Mouse (Mus musculus) MEL (cell line): ENCODE measurements at regions not wholly inside any gene's neighbourhood (a gene's known extent, or its start where the extent isn't known, plus 50 kb on each side); places are given as distances from the start of the nearest gene placed in this dataset.
A peak's percentile ranks its signal among the peaks of the same experiment; 100 is the strongest.

Experiments used
- DNase-seq: peaks from one replicate; pipeline ENCODE4 v3.0.0; 2011; ENCODE audit warnings: low read depth, low spot score
- H3K27ac ChIP-seq: 2 replicates; pipeline ENCODE4 v1.5.1; 2012; ENCODE audit warnings: low read depth, mild to moderate bottlenecking, control low read depth, low read length, moderate library complexity; ENCODE audit not compliant: control insufficient read depth
- H3K27me3 ChIP-seq, 2 experiments: fragments of 150-350 bp in 1 of 2; sonication (generic) in 1 of 2; 2 replicates each; pipeline ENCODE4 v1.6.1; 2012; ENCODE audit warnings: low read length in 2 of 2, mild to moderate bottlenecking in 2 of 2, improper control_type of control experiment in 1 of 2, moderate library complexity in 1 of 2; ENCODE audit not compliant: insufficient read depth in 2 of 2, control insufficient read depth in 1 of 2
- H3K36me3 ChIP-seq, 2 experiments: 2 replicates each; pipeline ENCODE4 v1.6.1; 2012 to 2014; ENCODE audit warnings: low read length in 2 of 2, improper control_type of control experiment in 1 of 2, inconsistent platforms in 1 of 2, mild to moderate bottlenecking in 1 of 2; ENCODE audit not compliant: insufficient read depth in 2 of 2, control insufficient read depth in 1 of 2
- H3K4me1 ChIP-seq, 2 experiments: fragments of 150-350 bp in 1 of 2; sonication (generic) in 1 of 2; 2 replicates each; pipeline ENCODE4 v1.6.1; 2012; ENCODE audit warnings: low read length in 2 of 2, improper control_type of control experiment in 1 of 2, mild to moderate bottlenecking in 1 of 2; ENCODE audit not compliant: insufficient read depth in 2 of 2, control insufficient read depth in 1 of 2
- H3K4me3 ChIP-seq, 2 experiments: fragments of 150-350 bp in 1 of 2; sonication (generic) in 1 of 2; 2 replicates each; pipeline ENCODE4 v1.5.1; 2012; ENCODE audit warnings: low read depth in 2 of 2, low read length in 2 of 2, mild to moderate bottlenecking in 2 of 2, moderate library complexity in 2 of 2, control low read depth in 1 of 2, improper control_type of control experiment in 1 of 2; ENCODE audit not compliant: control insufficient read depth in 1 of 2, insufficient read depth in 1 of 2
- H3K79me2 ChIP-seq: 2 replicates; pipeline ENCODE4 v1.6.1; 2012; ENCODE audit warnings: mild to moderate bottlenecking, low read length, moderate library complexity; ENCODE audit not compliant: control insufficient read depth, poor library complexity, insufficient read depth
- H3K9ac ChIP-seq: 2 replicates; pipeline ENCODE4 v1.6.1; 2012; ENCODE audit warnings: low read depth, mild to moderate bottlenecking, control low read depth, low read length, moderate library complexity; ENCODE audit not compliant: control insufficient read depth, poor library complexity, severe bottlenecking
- H3K9me3 ChIP-seq: fragments of 150-350 bp; sonication (generic); replicated peaks from 2 replicates; pipeline ENCODE4 v1.6.1; 2012; ENCODE audit warnings: mild to moderate bottlenecking, low read length, improper control_type of control experiment, moderate library complexity; ENCODE audit not compliant: insufficient read depth
- BHLHE40 ChIP-seq: IDR thresholded peaks from 2 replicates; pipeline ENCODE4 v1.6.1; 2012; ENCODE audit warnings: low read depth, mild to moderate bottlenecking, inconsistent platforms, low read length, improper control_type of control experiment, borderline replicate concordance
- CHD1 ChIP-seq: IDR thresholded peaks from 2 replicates; pipeline ENCODE4 v1.6.1; 2012; ENCODE audit warnings: low read depth, mild to moderate bottlenecking, inconsistent platforms, low read length, improper control_type of control experiment
- CHD2 ChIP-seq: IDR thresholded peaks from 2 replicates; pipeline ENCODE4 v1.6.1; 2011; ENCODE audit warnings: low read length, improper control_type of control experiment
- CTCF ChIP-seq, 3 experiments: IDR thresholded peaks in 2 of 3; conservative IDR thresholded peaks in 1 of 3; 2 replicates each; pipeline ENCODE4 v1.5.1; 2011 to 2012; ENCODE audit warnings: low read length in 3 of 3, low read depth in 2 of 3, mild to moderate bottlenecking in 2 of 3, improper control_type of control experiment in 1 of 3, inconsistent platforms in 1 of 3, mixed read lengths in 1 of 3, moderate library complexity in 1 of 3; ENCODE audit not compliant: control insufficient read depth in 1 of 3, insufficient read depth in 1 of 3, poor library complexity in 1 of 3, severe bottlenecking in 1 of 3
- E2F4 ChIP-seq: IDR thresholded peaks from 2 replicates; pipeline ENCODE4 v1.6.1; 2011; ENCODE audit warnings: low read depth, low read length, improper control_type of control experiment, borderline replicate concordance
- EP300 ChIP-seq, 2 experiments: IDR thresholded peaks; 2 replicates each; pipeline ENCODE4 v1.6.1; 2011; ENCODE audit warnings: improper control_type of control experiment in 2 of 2, low read length in 2 of 2, low read depth in 1 of 2, mild to moderate bottlenecking in 1 of 2
- ETS1 ChIP-seq: IDR thresholded peaks from 2 replicates; pipeline ENCODE4 v1.6.1; 2012; ENCODE audit warnings: low read depth, mild to moderate bottlenecking, inconsistent platforms, low read length, improper control_type of control experiment, moderate library complexity
- GATA1 ChIP-seq: IDR thresholded peaks from 2 replicates; pipeline ENCODE4 v1.6.1; 2011; ENCODE audit warnings: low read depth, low read length, improper control_type of control experiment
- HCFC1 ChIP-seq: IDR thresholded peaks from 2 replicates; pipeline ENCODE4 v1.6.1; 2012; ENCODE audit warnings: low read depth, mild to moderate bottlenecking, inconsistent platforms, low read length, improper control_type of control experiment, moderate library complexity
- JUND ChIP-seq: IDR thresholded peaks from 2 replicates; pipeline ENCODE4 v1.6.1; 2011; ENCODE audit warnings: low read depth, mild to moderate bottlenecking, improper control_type of control experiment, low read length
- KAT2A ChIP-seq: conservative IDR thresholded peaks from 2 replicates; pipeline ENCODE4 v1.6.1; 2012; ENCODE audit warnings: low read depth, low read length, improper control_type of control experiment, inconsistent platforms
- MAFK ChIP-seq: IDR thresholded peaks from 2 replicates; pipeline ENCODE4 v1.6.1; 2011; ENCODE audit warnings: low read depth, mild to moderate bottlenecking, low read length, improper control_type of control experiment, borderline replicate concordance
- MAX ChIP-seq: IDR thresholded peaks from 2 replicates; pipeline ENCODE4 v1.6.1; 2011; ENCODE audit warnings: low read length, improper control_type of control experiment
- MAZ ChIP-seq: IDR thresholded peaks from 2 replicates; pipeline ENCODE4 v1.6.1; 2012; ENCODE audit warnings: low read depth, mild to moderate bottlenecking, inconsistent platforms, low read length, improper control_type of control experiment
- MEF2A ChIP-seq: IDR thresholded peaks from 2 replicates; pipeline ENCODE4 v1.6.1; 2014; ENCODE audit warnings: low read depth, mild to moderate bottlenecking, inconsistent platforms, low read length, improper control_type of control experiment; ENCODE audit not compliant: poor library complexity, insufficient replicate concordance, severe bottlenecking; ENCODE audit errors: extremely low read depth
- MXI1 ChIP-seq: IDR thresholded peaks from 2 replicates; pipeline ENCODE4 v1.6.1; 2011; ENCODE audit warnings: mild to moderate bottlenecking, low read depth, low read length, improper control_type of control experiment
- MYB ChIP-seq: IDR thresholded peaks from 2 replicates; pipeline ENCODE4 v1.6.1; 2011; ENCODE audit warnings: mild to moderate bottlenecking, low read depth, low read length, improper control_type of control experiment
- MYC ChIP-seq: IDR thresholded peaks from 2 replicates; pipeline ENCODE4 v1.6.1; 2011; ENCODE audit warnings: low read depth, mild to moderate bottlenecking, low read length, improper control_type of control experiment, moderate library complexity
- NRF1 ChIP-seq: IDR thresholded peaks from 2 replicates; pipeline ENCODE4 v1.6.1; 2014; ENCODE audit warnings: low read depth, mild to moderate bottlenecking, inconsistent platforms, low read length, improper control_type of control experiment, moderate library complexity; ENCODE audit not compliant: poor library complexity, insufficient read depth, severe bottlenecking
- POLR2AphosphoS2 ChIP-seq: IDR thresholded peaks from 2 replicates; pipeline ENCODE4 v1.6.1; 2011; ENCODE audit warnings: low read length, improper control_type of control experiment
- RCOR1 ChIP-seq: IDR thresholded peaks from 2 replicates; pipeline ENCODE4 v1.6.1; 2012; ENCODE audit warnings: low read depth, mild to moderate bottlenecking, inconsistent platforms, low read length, improper control_type of control experiment
- SIN3A ChIP-seq: IDR thresholded peaks from 2 replicates; pipeline ENCODE4 v1.6.1; 2012; ENCODE audit warnings: low read length, improper control_type of control experiment, inconsistent platforms
- SMC3 ChIP-seq: IDR thresholded peaks from 2 replicates; pipeline ENCODE4 v1.6.1; 2011; ENCODE audit warnings: low read depth, low read length, improper control_type of control experiment
- TAL1 ChIP-seq: IDR thresholded peaks from 2 replicates; pipeline ENCODE4 v1.6.1; 2012; ENCODE audit warnings: mild to moderate bottlenecking, inconsistent platforms, low read length, moderate library complexity, mixed read lengths
- TCF12 ChIP-seq: IDR thresholded peaks from 2 replicates; pipeline ENCODE4 v1.6.1; 2014; ENCODE audit warnings: low read depth, mild to moderate bottlenecking, inconsistent platforms, low read length, improper control_type of control experiment, moderate library complexity
- USF1 ChIP-seq: IDR thresholded peaks from 2 replicates; pipeline ENCODE4 v1.6.1; 2014; ENCODE audit warnings: low read depth, mild to moderate bottlenecking, inconsistent platforms, low read length, improper control_type of control experiment, moderate library complexity
- ZC3H11A ChIP-seq: IDR thresholded peaks from 2 replicates; pipeline ENCODE4 v1.6.1; 2012; ENCODE audit warnings: low read depth, mild to moderate bottlenecking, inconsistent platforms, low read length, improper control_type of control experiment
- ZKSCAN1 ChIP-seq: IDR thresholded peaks from 2 replicates; pipeline ENCODE4 v1.6.1; 2012; ENCODE audit warnings: low read depth, mild to moderate bottlenecking, inconsistent platforms, low read length, improper control_type of control experiment, moderate library complexity

GRCm38 (mm10) chr16:50030905-50031369, 230.6 kb downstream of the Cd47 start (continued):
- no peak for TF ChIP-seq ZKSCAN1
- no peak for TF ChIP-seq E2F4
- no peak for TF ChIP-seq MAZ
- TF ChIP-seq MXI1, result no peak
- TF ChIP-seq MAX, result no peak
- no peak for TF ChIP-seq NRF1
- TF ChIP-seq GATA1, result 0 out of 2 replicates have a peak, but pooled peaks have one; percentile 10
- TF ChIP-seq EP300 (IDR thresholded peaks at IDR 0.05; ENCODE audit: low read depth in 1 of 2, low read length in 2 of 2), result peak; percentile 53 to 81; a peak in 3 of 4 replicates
- TF ChIP-seq MAFK, result no peak
- TF ChIP-seq MYB, result no peak
- TF ChIP-seq POLR2AphosphoS2, result no peak
- TF ChIP-seq TAL1, result peak; percentile 63
- no peak; the same call in 1 of the 2 replicates for TF ChIP-seq TCF12
- TF ChIP-seq HCFC1, result no peak
- no peak for TF ChIP-seq KAT2A
- TF ChIP-seq, all 39 proteins: peak for 5

DNA sequence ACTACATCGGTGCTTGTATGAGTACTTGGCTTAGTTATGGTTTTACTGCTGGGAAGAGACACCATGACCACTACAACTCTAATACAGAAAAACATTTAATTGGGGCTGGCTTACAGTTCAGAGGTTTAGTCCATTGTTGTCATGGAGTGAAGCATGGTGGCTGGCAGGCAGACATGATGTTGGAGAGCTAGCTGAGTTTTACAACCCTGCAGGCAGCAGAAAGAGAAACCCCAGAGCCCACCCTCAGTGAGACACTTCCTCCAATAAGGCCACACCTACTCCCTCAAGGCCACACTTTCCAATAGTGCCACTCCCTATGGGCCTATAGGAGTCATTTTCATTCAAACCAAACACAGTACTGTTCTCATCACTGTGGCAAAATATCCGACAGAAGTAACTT, 232.5 kb downstream of the Cd47 start:
- Histone ChIP-seq H3K27ac (0 out of 2 replicates have a peak overlapping the region, but pooled peaks have one; percentile 12), H3K4me1 (peaks cover 0 to 24% of the 10 kb centered on the region in 2 experiments; a peak in 3 of 4 replicates), H3K79me2 (no peaks in the 10 kb centered on the region), H3K9me3 (no peaks in the 10 kb centered on the region), H3K9ac (no peak overlapping the region), H3K27me3 (no peaks in the 10 kb centered on the region), H3K4me3 (no peak overlapping the region), H3K36me3 (peaks cover 0 to 22% of the 10 kb centered on the region in 2 experiments; a peak in 2 of 4 replicates)
- DNase-seq, result peak; percentile 51
- TF ChIP-seq RCOR1 (no peak), SMC3 (no peak), E2F4 (no peak), GATA1 (no peak), BHLHE40 (no peak), HCFC1 (no peak), CHD1 (no peak), ETS1 (no peak), MYC (no peak), TCF12 (no peak), ZKSCAN1 (no peak), USF1 (no peak), CHD2 (no peak), ZC3H11A (no peak), JUND (no peak), MYB (no peak), MEF2A (no peak), SIN3A (no peak), MAX (no peak), CTCF (IDR thresholded peaks at IDR 0.05 in 2 of 3, conservative IDR thresholded peaks at IDR 0.05 in 1 of 3; ENCODE audit: control insufficient read depth in 1 of 3, insufficient read depth in 1 of 3, low read depth in 2 of 3, low read length in 3 of 3, poor library complexity in 1 of 3, severe bottlenecking in 1 of 3) (no peak)
